Mouse (Mus musculus): ENCODE measurements around the gene Prkce.

- TF ChIP-seq POLR2A (IDR thresholded peaks at IDR 0.05; ENCODE audit: insufficient read depth, low read depth, low read length) = no peak
- TF ChIP-seq CTCF (IDR thresholded peaks at IDR 0.05; ENCODE audit: insufficient read depth, low read depth, low read length) = no peak
These were observed 31.2 kb downstream of the Prkce start for GRCm38 (mm10) chr17:86198496-86199465.
